Mouse (Mus musculus): ENCODE results near the gene Galp. TPM values are rescaled to one million over a fixed set of nuclear protein-coding genes. Genes with fewer than 3 reads are reported as not detected.
A peak's percentile ranks its signal among the peaks of the same experiment; 100 is the strongest.
"Not testable (repeated sequence)": the region's sequence is repeated elsewhere in the genome, so short reads cannot be mapped to it uniquely, and the experiment has no call there.

The Galp gene
- polyA plus RNA-seq, 1 experiment from 2014 or later = not detected

GRCm38 (mm10) chr7:6162172-6162571, 34.7 kb upstream of the Galp start:
- no peaks in the 10 kb centered on the region for H3K9me3 ChIP-seq
- no peaks in the 10 kb centered on the region for H3K27me3 ChIP-seq (ENCODE audit: poor library complexity, severe bottlenecking)
- H3K36me3 ChIP-seq (replicated peaks) = no peaks in the 10 kb centered on the region
- 82% methylated on average over 4 of the region's 4 CpGs for WGBS
- no peak for DNase-seq (ENCODE audit: extremely low spot score, low spot score)
- H3K4me3 ChIP-seq = no peak overlapping the region
- H3K27ac ChIP-seq = no peak overlapping the region
- no peaks in the 10 kb centered on the region for H3K4me1 ChIP-seq

- Histone ChIP-seq H3K27ac (no peak overlapping the region), H3K36me3 (replicated peaks) (no peaks in the 10 kb centered on the region), H3K4me1 (no peaks in the 10 kb centered on the region), H3K4me3 (no peak overlapping the region), H3K27me3 (ENCODE audit: poor library complexity, severe bottlenecking) (no peaks in the 10 kb centered on the region), H3K9me3 (no peaks in the 10 kb centered on the region)
- WGBS = 73% methylated on average over 5 of the region's 5 CpGs
- no peak for DNase-seq (ENCODE audit: extremely low spot score, low spot score)
Measured at GRCm38 (mm10) chr7:6164671-6165070, 32.2 kb upstream of the Galp start.

GRCm38 (mm10) chr7:6169403-6169802, 27.5 kb upstream of the Galp start:
- H3K27ac ChIP-seq = no peak overlapping the region
- no peak overlapping the region for H3K4me3 ChIP-seq
- H3K36me3 ChIP-seq (replicated peaks) = 0 out of 2 replicates have a peak, but pooled peaks cover 4% of the 10 kb centered on the region
- H3K9me3 ChIP-seq = no peaks in the 10 kb centered on the region
- H3K4me1 ChIP-seq = peaks cover 14% of the 10 kb centered on the region
- DNase-seq (ENCODE audit: extremely low spot score, low spot score) = no peak
- WGBS = 75% methylated on average over 3 of the region's 3 CpGs
- H3K27me3 ChIP-seq (ENCODE audit: poor library complexity, severe bottlenecking) = no peaks in the 10 kb centered on the region

GRCm38 (mm10) chr7:6170391-6170790, 26.5 kb upstream of the Galp start:
- no peaks in the 10 kb centered on the region for H3K9me3 ChIP-seq
- peaks cover 14% of the 10 kb centered on the region for H3K4me1 ChIP-seq
- DNase-seq (ENCODE audit: extremely low spot score, low spot score) = no peak
- WGBS = 84% methylated on average over 9 of the region's 9 CpGs
- no peak overlapping the region for H3K4me3 ChIP-seq
- no peaks in the 10 kb centered on the region for H3K27me3 ChIP-seq (ENCODE audit: poor library complexity, severe bottlenecking)
- H3K36me3 ChIP-seq (replicated peaks) = peaks cover 13% of the 10 kb centered on the region
- H3K27ac ChIP-seq = no peak overlapping the region

- Histone ChIP-seq H3K9me3 (no peaks in the 10 kb centered on the region), H3K36me3 (replicated peaks) (peaks cover 18% of the 10 kb centered on the region), H3K4me1 (peaks cover 14% of the 10 kb centered on the region), H3K27ac (peak overlapping the region; percentile 91), H3K4me3 (peak overlapping the region; percentile 76), H3K27me3 (ENCODE audit: poor library complexity, severe bottlenecking) (no peaks in the 10 kb centered on the region)
- 55% methylated on average over 6 of the region's 6 CpGs for WGBS
- DNase-seq (ENCODE audit: extremely low spot score, low spot score) = no peak
Measured at GRCm38 (mm10) chr7:6170871-6171270, 26.0 kb upstream of the Galp start.

GRCm38 (mm10) chr7:6171444-6172005, 25.4 kb upstream of the Galp start:
- peak overlapping the region; percentile 76 for H3K4me3 ChIP-seq
- H3K4me1 ChIP-seq = peaks cover 14% of the 10 kb centered on the region
- peaks cover 23% of the 10 kb centered on the region for H3K36me3 ChIP-seq (replicated peaks)
- DNase-seq (ENCODE audit: extremely low spot score, low spot score) = peak; percentile 68
- H3K27ac ChIP-seq = peak overlapping the region; percentile 91
- no peaks in the 10 kb centered on the region for H3K9me3 ChIP-seq
- H3K27me3 ChIP-seq (ENCODE audit: poor library complexity, severe bottlenecking) = no peaks in the 10 kb centered on the region
- 2% methylated on average over 24 of the region's 24 CpGs for WGBS

GRCm38 (mm10) chr7:6172006-6172649, 24.8 kb upstream of the Galp start, which contains the start of gene Zfp444:
Gene Zfp444 (plus strand): TSS chr7:6172226.
- Histone ChIP-seq H3K4me1 (peaks cover 14% of the 10 kb centered on the region), H3K27me3 (ENCODE audit: poor library complexity, severe bottlenecking) (no peaks in the 10 kb centered on the region), H3K27ac (peak within 1 kb of the TSS; percentile 91), H3K4me3 (peak within 1 kb of the TSS; percentile 76), H3K36me3 (replicated peaks) (peaks cover 28% of the 10 kb centered on the region), H3K9me3 (no peaks in the 10 kb centered on the region)
- under 1% methylated on average over 37 of the region's 37 CpGs for WGBS
- peak; percentile 96 for DNase-seq (ENCODE audit: extremely low spot score, low spot score)

GRCm38 (mm10) chr7:6172674-6173244, 24.1 kb upstream of the Galp start:
- Histone ChIP-seq H3K27me3 (ENCODE audit: poor library complexity, severe bottlenecking) (no peaks in the 10 kb centered on the region), H3K4me3 (peak overlapping the region; percentile 76), H3K36me3 (replicated peaks) (peaks cover 30% of the 10 kb centered on the region), H3K4me1 (peaks cover 14% of the 10 kb centered on the region), H3K27ac (peak overlapping the region; percentile 91), H3K9me3 (no peaks in the 10 kb centered on the region)
- under 1% methylated on average over 28 of the region's 28 CpGs for WGBS
- DNase-seq (ENCODE audit: extremely low spot score, low spot score) = no peak

GRCm38 (mm10) chr7:6173872-6174271, 23.0 kb upstream of the Galp start:
- Histone ChIP-seq H3K4me3 (peak overlapping the region; percentile 76; the same call in 1 of the 2 replicates), H3K27ac (no peak overlapping the region), H3K4me1 (peaks cover 14% of the 10 kb centered on the region), H3K27me3 (ENCODE audit: poor library complexity, severe bottlenecking) (no peaks in the 10 kb centered on the region), H3K36me3 (replicated peaks) (peaks cover 41% of the 10 kb centered on the region), H3K9me3 (no peaks in the 10 kb centered on the region)
- no peak for DNase-seq (ENCODE audit: extremely low spot score, low spot score)
- 92% methylated on average over 8 of the region's 8 CpGs for WGBS

- DNase-seq (ENCODE audit: extremely low spot score, low spot score) = not testable (repeated sequence)
Measured at GRCm38 (mm10) chr7:6174365-6174987, 22.4 kb upstream of the Galp start.

GRCm38 (mm10) chr7:6179013-6179412, 17.9 kb upstream of the Galp start:
- peaks cover 81% of the 10 kb centered on the region for H3K36me3 ChIP-seq (replicated peaks)
- 0 out of 2 replicates have a peak, but pooled peaks cover 3% of the 10 kb centered on the region for H3K9me3 ChIP-seq
- no peak overlapping the region for H3K27ac ChIP-seq
- H3K4me3 ChIP-seq = no peak overlapping the region
- H3K4me1 ChIP-seq = no peaks in the 10 kb centered on the region
- H3K27me3 ChIP-seq (ENCODE audit: poor library complexity, severe bottlenecking) = no peaks in the 10 kb centered on the region
- no peak for DNase-seq (ENCODE audit: extremely low spot score, low spot score)

More at GRCm38 (mm10) chr7:6174365-6174987, 22.4 kb upstream of the Galp start:
- not testable (repeated sequence) for H3K9me3 ChIP-seq; H3K4me3 ChIP-seq; H3K27me3 ChIP-seq (ENCODE audit: poor library complexity, severe bottlenecking); H3K27ac ChIP-seq
- Histone ChIP-seq H3K4me1 (peaks cover 14% of the 10 kb centered on the region), H3K36me3 (replicated peaks) (peaks cover 44% of the 10 kb centered on the region)
- 89% methylated on average over 9 of the region's 9 CpGs for WGBS

GRCm38 (mm10) chr7:6182882-6183281, 14.0 kb upstream of the Galp start:
- H3K27me3 ChIP-seq (ENCODE audit: poor library complexity, severe bottlenecking) = no peaks in the 10 kb centered on the region
- H3K9me3 ChIP-seq = 0 out of 2 replicates have a peak, but pooled peaks cover 7% of the 10 kb centered on the region
- DNase-seq (ENCODE audit: extremely low spot score, low spot score) = no peak
- no peak overlapping the region for H3K4me3 ChIP-seq
- no peaks in the 10 kb centered on the region for H3K4me1 ChIP-seq
- H3K36me3 ChIP-seq (replicated peaks) = peaks cover 89% of the 10 kb centered on the region
- H3K27ac ChIP-seq = no peak overlapping the region

GRCm38 (mm10) chr7:6183802-6184201, 13.1 kb upstream of the Galp start:
- Histone ChIP-seq H3K27me3 (ENCODE audit: poor library complexity, severe bottlenecking) (peaks cover 7% of the 10 kb centered on the region), H3K4me1 (no peaks in the 10 kb centered on the region), H3K36me3 (replicated peaks) (peaks cover 89% of the 10 kb centered on the region), H3K4me3 (no peak overlapping the region), H3K27ac (no peak overlapping the region), H3K9me3 (0 out of 2 replicates have a peak, but pooled peaks cover 7% of the 10 kb centered on the region)
- no peak for DNase-seq (ENCODE audit: extremely low spot score, low spot score)
- WGBS = 94% methylated on average over 19 of the region's 19 CpGs
